Mouse (Mus musculus): Measurements from ENCODE around the gene Tchp.

- no peak for TF ChIP-seq POLR2A (IDR thresholded peaks at IDR 0.05; ENCODE audit: control insufficient read depth, low read depth, low read length)
- peak; percentile 27; the same call in 1 of the 2 replicates for TF ChIP-seq CTCF (IDR thresholded peaks at IDR 0.05; ENCODE audit: control insufficient read depth, insufficient read depth, insufficient replicate concordance, low read depth, low read length)
Observed at GRCm38 (mm10) chr5:114702403-114703392, 4.9 kb upstream of the Tchp start.

Measured in testis, adult 2 months (tissue).